Mouse (Mus musculus) testis, postnatal 10 days (tissue): ENCODE data around the gene Etv3.
"Not testable (repeated sequence)": the region's sequence is repeated elsewhere in the genome, so short reads cannot be mapped to it uniquely, and the experiment has no call there.

Experiments used
- DNase-seq: peaks from one replicate; pipeline ENCODE4 v3.0.0; 2021; ENCODE audit warnings: low spot score

Gene Etv3

GRCm38 (mm10) chr3:87525043-87525836 lies at the start of gene Etv3:
Gene Etv3 (plus strand): TSS chr3:87525407.
- DNase-seq, result peak; percentile 91

- not testable (repeated sequence) for DNase-seq
These were observed 47.3 kb upstream of the Etv3 start for GRCm38 (mm10) chr3:87477948-87478347.

- DNase-seq, result not testable (repeated sequence)
These were observed 46.6 kb upstream of the Etv3 start for GRCm38 (mm10) chr3:87478596-87478995.

GRCm38 (mm10) chr3:87479230-87479629 lies 46.0 kb upstream of the Etv3 start:
- DNase-seq, result not testable (repeated sequence)

- DNase-seq, result no peak
These were observed 37.8 kb upstream of the Etv3 start for GRCm38 (mm10) chr3:87487392-87487791.

- no peak for DNase-seq
These were observed 37.3 kb upstream of the Etv3 start for GRCm38 (mm10) chr3:87487911-87488310.

- no peak for DNase-seq
These were observed 26.9 kb upstream of the Etv3 start for GRCm38 (mm10) chr3:87498266-87498665.

- peak; percentile 84 for DNase-seq
These were observed 26.1 kb upstream of the Etv3 start for GRCm38 (mm10) chr3:87499072-87499471.

- no peak for DNase-seq
These were observed 24.8 kb upstream of the Etv3 start for GRCm38 (mm10) chr3:87500088-87501055.

GRCm38 (mm10) chr3:87501151-87501550 lies 24.1 kb upstream of the Etv3 start:
- no peak for DNase-seq

GRCm38 (mm10) chr3:87502771-87503170 lies 22.4 kb upstream of the Etv3 start:
- no peak for DNase-seq

GRCm38 (mm10) chr3:87504330-87504729 lies 20.9 kb upstream of the Etv3 start:
- no peak for DNase-seq

GRCm38 (mm10) chr3:87504749-87505425 lies 20.3 kb upstream of the Etv3 start:
- DNase-seq, result no peak

GRCm38 (mm10) chr3:87506456-87507416 lies 18.5 kb upstream of the Etv3 start:
- DNase-seq, result no peak

- peak; percentile 93 for DNase-seq
These were observed 16.9 kb upstream of the Etv3 start for GRCm38 (mm10) chr3:87508205-87508901.

- no peak for DNase-seq
These were observed 16.1 kb upstream of the Etv3 start for GRCm38 (mm10) chr3:87509061-87509460.

GRCm38 (mm10) chr3:87510832-87511231 lies 14.4 kb upstream of the Etv3 start:
- no peak for DNase-seq

- no peak for DNase-seq
These were observed 13.0 kb upstream of the Etv3 start for GRCm38 (mm10) chr3:87511971-87512765.

GRCm38 (mm10) chr3:87515567-87516081 lies 9.6 kb upstream of the Etv3 start:
- no peak for DNase-seq
